Mouse (Mus musculus): ENCODE results near the gene Gm13889. TPM values are rescaled to one million over a fixed set of nuclear protein-coding genes. Genes with fewer than 3 reads are reported as not detected.

Gene Gm13889
- polyA plus RNA-seq, 2 experiments: 2.3 to 3.0 TPM

DNA sequence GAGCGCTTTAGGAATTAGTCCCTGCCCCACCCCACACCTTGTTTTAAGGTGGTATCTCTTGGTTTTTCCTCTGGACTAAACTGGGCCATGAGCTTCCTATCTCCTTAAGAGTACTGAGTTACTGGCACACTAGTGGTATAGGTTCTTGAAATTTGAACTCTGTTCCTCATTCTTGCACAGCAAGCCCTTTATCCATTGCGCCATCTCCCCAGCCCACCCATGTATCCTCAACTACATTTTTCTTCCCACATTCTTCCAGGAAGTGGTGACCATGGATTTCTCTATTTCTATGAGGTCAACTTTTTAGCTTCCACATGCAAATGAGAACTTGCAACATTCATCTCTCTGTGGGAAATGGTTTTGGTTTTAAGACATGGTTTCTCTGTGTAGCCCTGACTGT, 43.4 kb downstream of the Gm13889 start:
- ATAC-seq (ENCODE audit: insufficient read depth) (no peak), DNase-seq (ENCODE audit: low read depth in 3 of 3, low spot score in 3 of 3) (no peak)
- Histone ChIP-seq H3K4me2 (ENCODE audit: low read depth) (no peak overlapping the region), H3K9ac (replicated peaks) (no peak overlapping the region), H3K36me3 (replicated peaks; ENCODE audit: control insufficient read depth, insufficient read depth, low read depth) (no peaks in the 10 kb centered on the region), H3K27ac (no peak overlapping the region), H3K27me3 (ENCODE audit: control insufficient read depth, insufficient read depth, low read length) (no peaks in the 10 kb centered on the region; the same call in 1 of the 2 replicates), H3K4me1 (replicated peaks; ENCODE audit: control insufficient read depth in 2 of 2, insufficient read depth in 2 of 2, low read length in 1 of 2) (no peaks in the 10 kb centered on the region), H3K4me3 (ENCODE audit: insufficient read depth in 1 of 2, low read depth in 2 of 2, low read length in 2 of 2) (no peak overlapping the region), H3K9me3 (ENCODE audit: control insufficient read depth, low read length) (no peaks in the 10 kb centered on the region)
- TF ChIP-seq CTCF (IDR thresholded peaks at IDR 0.05; ENCODE audit: low read depth): no peak
- TF ChIP-seq EP300 (IDR thresholded peaks at IDR 0.05; ENCODE audit: low read depth): no peak
- 54% methylated on average over 2 of the region's 2 CpGs for WGBS (ENCODE audit: insufficient replicate concordance)

DNA sequence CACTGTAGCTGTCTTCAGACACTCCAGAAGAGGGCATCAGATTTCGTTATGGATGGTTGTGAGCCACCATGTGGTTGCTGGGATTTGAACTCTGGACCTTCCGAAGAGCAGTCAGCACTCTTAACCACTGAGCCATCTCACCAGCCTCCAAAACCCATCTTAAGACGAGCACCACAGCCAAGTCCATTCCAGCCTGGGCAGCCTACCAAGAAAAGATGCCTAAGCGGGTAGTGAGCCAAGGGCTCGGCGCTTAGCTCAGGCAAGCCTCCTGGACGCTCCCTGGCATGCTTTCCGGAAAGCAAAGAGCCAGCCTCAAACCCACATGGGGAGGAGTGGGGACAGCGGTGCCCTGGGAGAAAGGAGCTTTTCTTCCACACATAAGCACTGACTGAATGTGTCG, 45.1 kb downstream of the Gm13889 start:
- no peaks in the 10 kb centered on the region for H3K9me3 ChIP-seq (ENCODE audit: control insufficient read depth, low read length)
- TF ChIP-seq CTCF (IDR thresholded peaks at IDR 0.05; ENCODE audit: low read depth): no peak
- TF ChIP-seq EP300 (IDR thresholded peaks at IDR 0.05; ENCODE audit: low read depth): no peak
- no peak overlapping the region for H3K9ac ChIP-seq (replicated peaks)
- no peak overlapping the region for H3K27ac ChIP-seq
- ATAC-seq (ENCODE audit: insufficient read depth) (no peak), DNase-seq (ENCODE audit: low read depth in 3 of 3, low spot score in 3 of 3) (no peak)
- no peaks in the 10 kb centered on the region for H3K36me3 ChIP-seq (replicated peaks; ENCODE audit: control insufficient read depth, insufficient read depth, low read depth)
- H3K27me3 ChIP-seq (ENCODE audit: control insufficient read depth, insufficient read depth, low read length): no peaks in the 10 kb centered on the region; the same call in 1 of the 2 replicates
- H3K4me3 ChIP-seq (ENCODE audit: insufficient read depth in 1 of 2, low read depth in 2 of 2, low read length in 2 of 2): no peak overlapping the region
- H3K4me2 ChIP-seq (ENCODE audit: low read depth): no peak overlapping the region
- no peaks in the 10 kb centered on the region for H3K4me1 ChIP-seq (replicated peaks; ENCODE audit: control insufficient read depth in 2 of 2, insufficient read depth in 2 of 2, low read length in 1 of 2)
- 69% methylated on average over 10 of the region's 10 CpGs for WGBS (ENCODE audit: insufficient replicate concordance)

DNA sequence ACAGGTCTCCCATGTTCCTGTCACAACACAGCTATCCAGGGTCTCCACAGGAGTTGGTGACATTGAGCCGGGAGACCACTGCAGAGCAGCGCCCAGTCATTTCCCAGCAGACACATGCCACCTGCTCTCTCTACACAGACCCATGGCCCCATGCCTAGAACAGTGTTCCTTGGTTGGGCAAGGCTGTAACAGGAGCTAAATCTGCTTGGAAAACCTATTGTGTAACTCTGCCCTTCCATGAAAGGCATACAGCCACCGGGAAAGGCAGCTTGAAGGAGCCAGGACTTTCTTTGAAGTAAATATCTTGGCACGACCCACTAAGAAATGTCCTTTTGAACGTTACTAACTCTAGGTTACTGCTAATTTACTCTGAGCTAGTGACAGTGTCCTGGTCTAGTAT, 47.3 kb downstream of the Gm13889 start:
- ATAC-seq (ENCODE audit: insufficient read depth) (no peak), DNase-seq (ENCODE audit: low read depth in 3 of 3, low spot score in 3 of 3) (no peak)
- Histone ChIP-seq H3K9me3 (ENCODE audit: control insufficient read depth, low read length) (no peaks in the 10 kb centered on the region), H3K4me3 (ENCODE audit: insufficient read depth in 1 of 2, low read depth in 2 of 2, low read length in 2 of 2) (no peak overlapping the region), H3K4me1 (replicated peaks; ENCODE audit: control insufficient read depth in 2 of 2, insufficient read depth in 2 of 2, low read length in 1 of 2) (no peaks in the 10 kb centered on the region), H3K9ac (replicated peaks) (no peak overlapping the region), H3K36me3 (replicated peaks; ENCODE audit: control insufficient read depth, insufficient read depth, low read depth) (no peaks in the 10 kb centered on the region), H3K27ac (no peak overlapping the region), H3K27me3 (ENCODE audit: control insufficient read depth, insufficient read depth, low read length) (no peaks in the 10 kb centered on the region), H3K4me2 (ENCODE audit: low read depth) (no peak overlapping the region)
- TF ChIP-seq CTCF (IDR thresholded peaks at IDR 0.05; ENCODE audit: low read depth) (no peak), EP300 (IDR thresholded peaks at IDR 0.05; ENCODE audit: low read depth) (no peak)
- 42% methylated on average over 5 of the region's 5 CpGs for WGBS (ENCODE audit: insufficient replicate concordance)

DNA sequence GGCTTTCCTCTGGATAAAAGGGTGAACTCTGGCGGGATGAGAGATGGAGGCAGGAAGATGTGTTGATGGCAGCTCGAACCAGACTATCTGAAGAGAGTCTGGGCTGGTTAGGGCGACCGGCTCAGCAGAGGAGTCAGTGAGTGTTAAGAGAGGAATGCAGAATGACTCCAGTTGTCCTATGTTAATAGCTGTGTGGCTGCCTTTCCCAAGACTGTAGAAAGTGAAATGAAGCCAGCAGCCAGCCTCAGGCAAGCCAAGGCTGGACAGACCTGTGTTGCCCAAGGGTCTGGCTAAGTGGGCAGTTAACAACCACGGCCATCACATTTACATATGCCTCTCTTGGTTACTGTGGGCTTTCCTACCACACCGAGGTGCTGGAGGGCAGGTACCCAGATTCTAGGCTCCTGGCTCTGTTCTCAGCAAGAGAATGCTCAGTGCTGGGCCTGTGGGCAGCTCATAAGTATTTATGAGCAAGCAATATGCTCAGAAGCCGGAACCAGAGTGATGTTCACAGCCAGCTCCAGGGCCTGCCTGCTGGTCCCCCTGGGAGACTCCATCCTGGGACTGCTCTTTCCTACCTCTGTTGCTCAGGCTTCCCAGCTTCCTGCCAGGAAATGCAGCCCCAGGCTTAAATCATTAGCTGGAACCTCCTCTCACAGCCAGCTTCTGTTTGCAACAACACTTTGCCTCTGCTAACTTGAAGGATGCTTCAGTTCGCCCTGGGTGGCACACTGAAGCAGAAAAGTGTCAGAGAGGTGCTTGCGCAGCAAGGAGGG, 49.3 kb downstream of the Gm13889 start:
- DNase-seq (ENCODE audit: low read depth in 3 of 3, low spot score in 3 of 3): no peak
- H3K9me3 ChIP-seq (ENCODE audit: control insufficient read depth, low read length): no peaks in the 10 kb centered on the region

DNA sequence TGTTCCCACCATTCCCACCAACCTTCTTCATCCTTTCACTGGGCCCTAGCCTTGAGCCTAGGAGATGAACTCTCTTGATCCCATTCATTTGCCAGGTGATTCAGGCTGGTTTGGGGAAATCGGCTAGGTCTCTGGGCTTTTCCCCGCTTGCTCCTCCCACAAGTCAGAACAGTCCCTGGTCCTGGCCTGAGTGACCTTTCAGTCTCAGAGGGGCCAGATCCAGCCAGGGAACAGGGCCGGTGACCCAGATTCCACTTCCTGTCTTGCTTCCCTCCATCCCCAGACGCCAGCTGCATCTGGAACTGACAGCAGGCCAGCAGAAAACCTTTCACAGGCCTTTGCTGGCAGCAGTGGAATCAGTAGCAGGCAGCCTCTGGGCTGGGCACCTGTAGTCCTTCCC, 50.7 kb downstream of the Gm13889 start:
- H3K9me3 ChIP-seq (ENCODE audit: control insufficient read depth, low read length): no peaks in the 10 kb centered on the region
- no peaks in the 10 kb centered on the region for H3K4me1 ChIP-seq (replicated peaks; ENCODE audit: control insufficient read depth in 2 of 2, insufficient read depth in 2 of 2, low read length in 1 of 2)
- ATAC-seq (ENCODE audit: insufficient read depth): no peak
- TF ChIP-seq CTCF (IDR thresholded peaks at IDR 0.05; ENCODE audit: low read depth) (no peak), EP300 (IDR thresholded peaks at IDR 0.05; ENCODE audit: low read depth) (no peak)
- H3K36me3 ChIP-seq (replicated peaks; ENCODE audit: control insufficient read depth, insufficient read depth, low read depth): no peaks in the 10 kb centered on the region
- no peak overlapping the region for H3K4me3 ChIP-seq (ENCODE audit: insufficient read depth in 1 of 2, low read depth in 2 of 2, low read length in 2 of 2)
- no peak for DNase-seq (ENCODE audit: low read depth in 3 of 3, low spot score in 3 of 3)
- H3K27ac ChIP-seq: no peak overlapping the region
- 32% methylated on average over 4 of the region's 4 CpGs for WGBS (ENCODE audit: insufficient replicate concordance)
- no peaks in the 10 kb centered on the region for H3K27me3 ChIP-seq (ENCODE audit: control insufficient read depth, insufficient read depth, low read length)
- no peak overlapping the region for H3K9ac ChIP-seq (replicated peaks)
- H3K4me2 ChIP-seq (ENCODE audit: low read depth): no peak overlapping the region

More for the DNA sequence above, 49.3 kb downstream of the Gm13889 start:
- TF ChIP-seq EP300 (IDR thresholded peaks at IDR 0.05; ENCODE audit: low read depth) (no peak), CTCF (IDR thresholded peaks at IDR 0.05; ENCODE audit: low read depth) (no peak)
- no peaks in the 10 kb centered on the region for H3K27me3 ChIP-seq (ENCODE audit: control insufficient read depth, insufficient read depth, low read length)
- H3K4me2 ChIP-seq (ENCODE audit: low read depth): no peak overlapping the region
- H3K27ac ChIP-seq: no peak overlapping the region
- no peak for ATAC-seq (ENCODE audit: insufficient read depth)
- H3K4me1 ChIP-seq (replicated peaks; ENCODE audit: control insufficient read depth in 2 of 2, insufficient read depth in 2 of 2, low read length in 1 of 2): no peaks in the 10 kb centered on the region
- H3K36me3 ChIP-seq (replicated peaks; ENCODE audit: control insufficient read depth, insufficient read depth, low read depth): no peaks in the 10 kb centered on the region
- H3K4me3 ChIP-seq (ENCODE audit: insufficient read depth in 1 of 2, low read depth in 2 of 2, low read length in 2 of 2): no peak overlapping the region
- WGBS (ENCODE audit: insufficient replicate concordance): 51% methylated on average over 9 of the region's 9 CpGs
- no peak overlapping the region for H3K9ac ChIP-seq (replicated peaks)

Other genes with a start within 250 kb of the Gm13889 start
- gene Ext2, start 134.6 kb downstream of the Gm13889 start, polyA plus RNA-seq (2012; rRNA removed): 9.7 and 10.9 TPM in 2 replicates
- gene Ext2, start 134.6 kb downstream of the Gm13889 start, polyA plus RNA-seq (2014; fragmentation: Nextera tagmentation; extraction: Ambion mirVana): 22.1 and 26.1 TPM in 2 replicates
- 1.5 and 1.9 TPM in 2 replicates for gene Accs, start 107.3 kb downstream of the Gm13889 start, polyA plus RNA-seq (2012; rRNA removed)
- 0.88 and 1.4 TPM in 2 replicates for gene Accs, start 107.3 kb downstream of the Gm13889 start, polyA plus RNA-seq (2014; fragmentation: Nextera tagmentation; extraction: Ambion mirVana)
- 0.02 TPM in 1 of 2 replicates, not detected in the other for gene Accsl, start 88.0 kb downstream of the Gm13889 start, polyA plus RNA-seq (2012; rRNA removed)
- gene Accsl, start 88.0 kb downstream of the Gm13889 start, polyA plus RNA-seq (2014; fragmentation: Nextera tagmentation; extraction: Ambion mirVana): not detected in 2 replicates
- gene Gm27027, start 39.2 kb upstream of the Gm13889 start, polyA plus RNA-seq (2012; rRNA removed): not detected in 2 replicates
- not detected in 2 replicates for gene Gm27027, start 39.2 kb upstream of the Gm13889 start, polyA plus RNA-seq (2014; fragmentation: Nextera tagmentation; extraction: Ambion mirVana)
- 16.6 and 21.4 TPM in 2 replicates for gene Alkbh3, start 53.6 kb upstream of the Gm13889 start, polyA plus RNA-seq (2012; rRNA removed)
- gene Alkbh3, start 53.6 kb upstream of the Gm13889 start, polyA plus RNA-seq (2014; fragmentation: Nextera tagmentation; extraction: Ambion mirVana): 27.3 and 32.1 TPM in 2 replicates
- gene Hsd17b12, start 200.8 kb upstream of the Gm13889 start, polyA plus RNA-seq (2012; rRNA removed): 20.5 and 31.7 TPM in 2 replicates
- 59.3 and 61.9 TPM in 2 replicates for gene Hsd17b12, start 200.8 kb upstream of the Gm13889 start, polyA plus RNA-seq (2014; fragmentation: Nextera tagmentation; extraction: Ambion mirVana)

Data from liver, embryonic 14.5 days (tissue).